Mouse (Mus musculus): ENCODE data around the gene Olfr1510. TPM values are rescaled to one million over a fixed set of nuclear protein-coding genes. Genes with fewer than 3 reads are reported as not detected.

Gene Olfr1510
- polyA plus RNA-seq (2012; rRNA removed) = not detected in 2 replicates

DNA sequence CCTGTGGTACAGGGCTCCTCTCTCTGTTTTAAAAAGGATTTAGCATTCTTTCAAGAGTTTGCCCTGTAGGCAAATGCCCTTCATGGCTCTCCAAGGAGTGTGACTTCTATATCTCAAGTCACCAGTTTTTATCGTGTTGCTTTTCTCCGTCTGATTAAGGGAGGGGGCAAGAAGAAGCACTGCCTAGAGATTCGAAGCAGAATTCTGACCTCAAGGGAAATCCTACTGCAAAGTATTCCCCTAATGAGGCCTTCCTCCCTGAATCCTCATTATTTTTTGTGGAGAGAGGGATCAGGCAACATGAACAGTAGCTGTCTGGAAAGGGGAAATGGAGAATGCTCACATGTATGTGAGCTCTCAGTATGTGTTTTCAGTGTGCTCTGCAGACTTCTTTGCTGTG, at the start of gene Olfr1510:
TSS of gene Olfr1510 (minus strand) at position 101 of the 400 bp plus-strand sequence.

DNA sequence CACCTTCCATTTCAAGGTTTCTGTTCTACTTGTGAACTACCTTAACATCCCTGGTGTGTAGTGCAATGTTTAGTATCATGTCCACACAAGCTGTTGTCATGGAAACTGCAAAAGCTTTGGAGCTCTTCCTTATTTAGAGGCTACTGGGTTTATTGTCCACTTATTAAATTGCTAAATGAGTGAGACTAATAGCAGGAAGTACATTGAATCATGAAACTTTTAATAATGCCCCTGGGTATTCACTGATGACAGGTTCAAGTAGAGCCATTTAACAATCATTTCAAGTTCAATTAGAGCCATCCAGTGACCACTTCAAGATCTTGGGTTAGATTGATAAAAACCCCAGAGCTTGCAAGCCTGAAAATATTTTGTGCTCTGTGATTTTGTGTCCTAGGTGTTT, 28.5 kb upstream of the Olfr1510 start, which contains the start of gene Olfr1509:
TSS of gene Olfr1509 (plus strand) at position 301 of the 400 bp plus-strand sequence.

DNA sequence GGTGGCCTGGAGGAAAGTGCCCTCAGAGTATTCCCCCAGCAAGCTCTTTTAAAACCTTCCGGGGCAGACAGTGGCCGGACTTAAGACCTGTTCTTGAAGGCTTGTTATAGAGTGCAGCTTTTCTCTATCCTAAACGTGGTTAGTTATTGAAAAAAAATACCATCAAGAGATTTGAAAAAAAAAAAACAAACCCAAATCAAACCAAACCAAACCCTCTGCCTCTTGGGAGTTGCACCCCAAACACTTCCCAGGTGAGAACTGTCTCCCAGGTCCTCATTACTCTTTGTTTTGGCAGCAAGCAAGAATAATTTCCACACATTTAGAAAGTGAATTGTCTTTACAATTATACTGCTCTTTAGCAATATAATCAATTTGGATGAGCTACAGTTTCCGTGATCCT, 16.9 kb downstream of the Olfr1510 start, which contains the start of gene Olfr1511:
TSS of gene Olfr1511 (minus strand) at position 101 of the 400 bp plus-strand sequence.

DNA sequence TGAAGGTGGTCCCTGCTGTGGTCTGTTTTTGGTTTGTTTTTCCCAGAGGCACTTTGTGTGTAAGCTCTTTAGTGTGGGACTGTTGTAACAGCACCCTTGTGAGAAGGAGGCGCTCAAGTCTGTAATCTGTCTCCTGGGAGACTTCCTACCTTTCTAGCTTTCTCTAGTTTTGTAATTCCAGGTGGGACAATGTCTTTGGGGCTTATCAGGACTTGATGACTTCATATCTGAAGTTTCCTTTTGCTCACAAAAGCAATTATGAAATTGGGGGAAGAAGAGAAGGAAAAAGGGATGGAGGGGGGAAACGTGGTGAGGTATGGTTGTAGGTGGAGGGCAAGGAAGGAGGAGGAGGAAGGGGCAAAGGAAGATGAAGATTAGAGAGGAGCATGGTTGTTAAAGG, 35.1 kb downstream of the Olfr1510 start, which contains the start of gene Olfr1512:
TSS of gene Olfr1512 (minus strand) at position 101 of the 400 bp plus-strand sequence.

Other genes with a start within 250 kb of the Olfr1510 start
- gene Supt16, start 217.0 kb downstream of the Olfr1510 start, polyA plus RNA-seq (2012; rRNA removed) = 42.6 and 46.2 TPM in 2 replicates
- gene Chd8, start 156.6 kb downstream of the Olfr1510 start, polyA plus RNA-seq (2012; rRNA removed) = 63.5 and 70.7 TPM in 2 replicates
- 43.2 and 44.0 TPM in 2 replicates for gene Tox4, start 135.2 kb downstream of the Olfr1510 start, polyA plus RNA-seq (2012; rRNA removed)
- 47.8 and 51.9 TPM in 2 replicates for gene Rab2b, start 134.8 kb downstream of the Olfr1510 start, polyA plus RNA-seq (2012; rRNA removed)
- 55.1 and 58.7 TPM in 2 replicates for gene Mettl3, start 109.2 kb downstream of the Olfr1510 start, polyA plus RNA-seq (2012; rRNA removed)
- 52.2 and 52.9 TPM in 2 replicates for gene Sall2, start 85.6 kb downstream of the Olfr1510 start, polyA plus RNA-seq (2012; rRNA removed)
- gene Olfr1513, start 58.0 kb downstream of the Olfr1510 start, polyA plus RNA-seq (2012; rRNA removed) = not detected in 2 replicates
- not detected in 2 replicates for gene Olfr1512, start 35.2 kb downstream of the Olfr1510 start, polyA plus RNA-seq (2012; rRNA removed)
- not detected in 2 replicates for gene Olfr1511, start 17.0 kb downstream of the Olfr1510 start, polyA plus RNA-seq (2012; rRNA removed)
- gene Olfr1509, start 28.6 kb upstream of the Olfr1510 start, polyA plus RNA-seq (2012; rRNA removed) = not detected in 2 replicates
- not detected in 2 replicates for gene Olfr1508, start 53.1 kb upstream of the Olfr1510 start, polyA plus RNA-seq (2012; rRNA removed)
- gene Olfr1507, start 81.4 kb upstream of the Olfr1510 start, polyA plus RNA-seq (2012; rRNA removed) = 0.03 TPM in 1 of 2 replicates, not detected in the other

Measured in central nervous system, embryonic 14 days (tissue).